Mouse (Mus musculus) c-Kit-positive CD71-negative TER-119-negative erythroid progenitor cells, embryonic 14.5 days (primary cell): ENCODE measurements around the gene Arid2.
"Not testable (repeated sequence)": the region's sequence is repeated elsewhere in the genome, so short reads cannot be mapped to it uniquely, and the experiment has no call there.

ENCODE experiments used
- DNase-seq: peaks from one replicate; pipeline ENCODE4 v3.0.0-alpha.2; 2013; ENCODE audit warnings: low read depth

Gene Arid2

DNA sequence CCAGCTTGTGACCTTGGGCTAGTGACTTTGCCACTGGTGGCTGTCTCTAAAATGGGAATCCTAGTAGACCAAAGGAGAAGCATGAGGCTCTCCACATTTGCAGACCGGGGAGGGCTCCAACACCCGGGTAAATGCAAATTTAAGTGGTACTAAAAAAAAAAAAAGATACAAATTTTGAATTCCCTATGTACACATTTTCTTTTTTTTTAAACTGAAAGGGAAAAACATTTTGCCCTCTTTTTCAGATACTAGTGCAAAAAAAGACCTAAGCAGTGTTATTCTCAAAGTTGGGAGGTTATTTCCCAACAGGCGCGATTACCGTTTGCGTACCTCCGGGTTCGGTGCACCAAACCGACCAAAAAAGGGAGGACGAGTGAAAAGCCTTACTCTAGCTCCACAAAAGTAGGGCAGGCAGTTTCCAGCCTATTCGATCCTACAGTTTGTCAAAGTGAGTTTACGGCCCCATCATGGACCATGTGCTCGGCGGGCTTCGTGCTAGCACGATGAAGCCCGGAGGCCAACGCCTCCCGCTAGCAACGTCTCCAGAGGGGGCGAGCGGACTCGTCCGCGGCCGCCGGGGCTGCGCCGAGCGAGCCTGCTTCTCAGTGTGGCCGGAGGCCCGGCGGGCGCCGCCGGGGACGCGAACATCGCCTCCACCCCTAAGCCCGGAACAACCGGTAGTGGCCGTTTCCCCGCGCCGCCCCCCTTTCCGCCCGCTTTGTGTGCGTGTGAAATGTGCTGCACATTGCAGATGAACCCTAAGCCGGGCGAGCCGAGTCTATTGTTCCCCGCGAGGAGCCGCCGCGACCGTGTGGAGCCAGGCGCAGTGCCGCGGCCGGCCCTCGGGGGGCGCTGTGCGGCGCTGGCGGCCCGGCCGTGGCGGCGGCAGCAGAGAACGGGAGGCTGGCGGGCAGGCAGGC, 1.0 kb upstream of the Arid2 start:
- peak; percentile 72 for DNase-seq

GRCm38 (mm10) chr15:96286935-96287292, 404 bp upstream of the Arid2 start:
- DNase-seq: no peak

DNA sequence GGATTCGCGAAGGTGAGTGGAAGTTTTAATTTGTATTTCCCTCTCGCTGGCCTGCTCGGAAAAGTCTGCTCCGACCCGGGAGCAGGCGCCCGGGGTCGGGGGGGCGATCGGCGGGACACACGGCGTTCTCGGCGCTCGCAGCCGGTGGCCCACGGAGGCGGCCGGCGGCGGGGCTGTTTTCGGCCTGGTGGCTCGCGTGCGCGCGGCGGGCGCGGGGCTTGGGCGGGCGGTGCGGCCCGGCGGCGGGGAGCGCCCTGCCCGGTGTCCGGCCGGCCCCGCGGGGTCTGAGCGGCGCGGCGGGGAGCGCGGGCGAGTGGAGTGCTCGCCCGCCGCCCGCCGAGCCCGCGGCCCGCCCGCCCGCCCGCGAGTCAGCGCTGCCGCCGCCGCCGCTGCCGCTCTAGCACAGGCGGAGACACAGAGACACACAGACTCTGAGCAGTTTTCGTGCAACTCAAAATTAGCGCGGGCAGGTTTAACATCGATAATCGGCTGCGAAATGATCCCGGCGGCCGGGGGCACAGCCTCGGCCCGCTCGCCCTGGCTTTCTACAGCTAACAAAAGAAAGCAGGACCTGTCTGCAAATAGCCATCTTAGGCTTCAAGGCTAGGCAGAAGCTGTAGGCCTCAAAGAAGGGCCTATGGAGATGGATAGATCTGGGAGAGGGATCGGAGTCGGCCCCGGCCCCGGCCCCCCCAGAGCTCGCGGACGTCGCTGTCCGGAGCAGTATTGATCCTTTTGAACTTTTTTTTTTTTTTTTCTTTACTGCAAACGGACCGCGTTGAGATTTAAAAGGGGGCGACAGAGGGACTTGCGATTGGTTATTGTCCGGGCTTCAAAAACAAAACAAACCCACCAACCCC, 888 bp downstream of the Arid2 start:
- peak; percentile 30 for DNase-seq

- no peak for DNase-seq
Observed at GRCm38 (mm10) chr15:96288836-96289390, 1.6 kb downstream of the Arid2 start.

- DNase-seq: no peak
Observed at GRCm38 (mm10) chr15:96290001-96290400, 2.7 kb downstream of the Arid2 start.

DNA sequence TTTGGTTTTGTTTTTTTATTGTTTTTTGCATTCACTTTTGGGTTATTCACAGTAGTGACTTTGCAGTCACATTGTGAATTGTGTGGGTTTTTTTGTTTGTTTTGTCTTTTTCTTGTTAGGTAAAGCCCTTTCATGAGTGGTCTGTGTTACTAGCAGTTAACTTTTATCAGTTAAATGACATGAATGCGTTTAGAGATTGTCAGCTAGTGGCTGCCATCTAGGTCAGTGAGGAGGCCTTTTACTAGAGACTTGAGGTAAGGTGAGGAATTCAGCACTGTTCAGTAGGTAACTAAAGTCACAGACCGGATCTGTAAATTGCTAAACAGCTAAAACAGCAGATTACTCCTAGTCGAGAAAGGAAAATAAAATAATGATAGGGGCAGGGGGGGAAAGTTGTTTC, 6.1 kb downstream of the Arid2 start:
- DNase-seq: no peak

- DNase-seq: no peak
Observed at GRCm38 (mm10) chr15:96297078-96297590, 9.8 kb downstream of the Arid2 start.

DNA sequence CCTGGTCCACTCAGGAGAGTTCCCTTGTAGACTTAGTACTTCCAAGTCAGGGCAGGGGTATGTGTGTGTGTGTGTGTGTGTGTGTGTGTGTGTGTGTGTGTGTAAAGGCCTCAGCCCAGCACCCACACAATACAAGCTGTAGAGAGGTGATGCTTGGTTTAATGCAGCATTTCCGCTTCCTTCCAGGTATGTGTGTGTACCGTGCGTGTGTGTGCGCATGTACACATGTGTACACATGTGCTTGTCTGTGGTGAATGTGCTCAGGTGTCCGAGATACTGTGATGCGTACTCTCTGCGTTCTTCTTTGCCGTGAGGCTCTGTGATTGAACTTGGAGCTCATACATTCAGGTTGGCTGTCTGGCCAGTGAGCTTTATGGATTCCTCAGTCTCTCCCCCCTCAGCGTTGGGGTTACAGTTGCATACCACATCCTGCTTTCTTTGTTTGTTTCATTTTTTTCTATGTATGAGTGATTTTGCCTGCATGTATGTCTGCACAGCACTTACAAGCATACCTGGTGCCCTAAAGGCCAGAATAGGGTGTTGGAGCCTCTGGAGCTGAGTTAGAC, 10.4 kb downstream of the Arid2 start:
- DNase-seq: no peak

DNA sequence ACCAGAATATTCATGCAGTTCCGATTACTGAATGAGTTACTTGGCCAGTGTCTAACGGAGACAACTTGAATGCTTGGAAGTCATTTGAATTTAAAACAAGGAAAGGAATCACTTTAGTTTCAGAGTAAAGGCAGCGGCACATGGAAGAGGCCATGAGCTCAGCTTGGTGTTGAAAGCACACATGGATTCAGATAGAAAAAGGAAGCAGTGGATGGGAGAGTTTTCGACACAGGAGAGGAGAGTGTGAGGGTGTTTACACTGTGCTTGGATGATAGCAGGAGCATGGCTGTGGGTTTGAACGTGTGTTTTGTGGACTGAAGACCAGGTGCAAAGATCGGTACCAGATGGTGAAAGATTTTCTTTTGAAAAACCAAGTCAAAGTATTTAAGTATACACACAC, 22.0 kb downstream of the Arid2 start:
- DNase-seq: no peak

DNA sequence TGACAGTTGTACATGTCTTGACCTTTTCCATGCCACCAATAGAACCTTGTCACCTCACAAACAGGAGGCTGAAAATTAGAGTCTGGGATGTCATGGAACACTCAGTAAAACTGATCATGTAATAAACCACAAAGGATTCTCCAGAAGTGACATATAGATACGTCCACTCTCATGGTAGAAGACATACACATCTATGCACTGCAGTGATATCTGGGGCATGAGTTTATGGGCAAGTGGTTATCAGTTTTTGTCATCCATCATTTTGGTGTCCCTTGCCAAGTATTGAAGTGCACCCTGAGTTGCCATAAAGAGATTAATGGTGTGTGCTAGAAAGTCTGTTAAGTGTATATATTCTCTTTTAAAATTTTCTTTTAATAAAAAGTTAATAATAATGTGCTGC, 25.6 kb downstream of the Arid2 start:
- DNase-seq: no peak

DNA sequence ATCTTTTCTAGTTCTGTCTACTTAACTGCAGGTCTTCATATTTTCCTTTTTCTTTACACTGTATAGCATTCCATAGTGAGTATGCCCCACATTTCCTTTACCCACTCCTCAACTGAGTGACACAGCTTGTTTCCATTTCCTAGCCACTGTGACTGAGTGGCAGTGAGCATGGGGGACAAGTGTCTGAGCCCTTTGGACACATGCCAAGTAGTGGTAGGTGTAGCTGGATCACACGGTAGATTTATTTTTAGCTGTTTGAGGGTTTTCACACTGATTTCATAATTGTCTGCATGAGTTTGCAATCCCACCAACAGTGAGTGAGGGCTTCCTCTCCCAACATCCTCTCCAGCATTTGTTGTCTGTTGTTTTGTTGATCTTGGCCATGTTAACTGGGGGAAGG, 28.3 kb downstream of the Arid2 start:
- no peak for DNase-seq

GRCm38 (mm10) chr15:96319335-96319734, 32.0 kb downstream of the Arid2 start:
- DNase-seq: no peak

- DNase-seq: no peak
Observed at GRCm38 (mm10) chr15:96325726-96326328, 38.5 kb downstream of the Arid2 start.

GRCm38 (mm10) chr15:96328722-96329121, 41.4 kb downstream of the Arid2 start:
- not testable (repeated sequence) for DNase-seq

DNA sequence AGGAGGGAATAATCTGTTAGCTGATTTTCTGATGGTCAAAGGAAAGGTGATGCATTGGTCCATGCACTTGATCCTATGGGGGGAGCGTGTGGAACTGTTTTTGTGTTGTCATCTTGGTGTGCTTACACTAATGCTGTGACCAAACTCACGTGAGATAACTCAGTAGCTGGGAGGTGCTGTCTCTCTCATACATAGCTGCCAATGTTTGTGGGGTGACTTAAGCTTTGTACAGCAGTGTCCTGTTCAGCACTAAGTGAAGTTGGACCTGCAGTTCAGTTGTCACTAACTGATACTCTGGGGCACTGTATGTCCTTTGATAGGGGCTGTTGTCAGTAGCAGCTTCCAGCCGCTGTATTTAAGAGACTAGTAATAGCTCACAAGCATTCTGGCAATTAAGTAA, 43.2 kb downstream of the Arid2 start:
- no peak for DNase-seq

DNA sequence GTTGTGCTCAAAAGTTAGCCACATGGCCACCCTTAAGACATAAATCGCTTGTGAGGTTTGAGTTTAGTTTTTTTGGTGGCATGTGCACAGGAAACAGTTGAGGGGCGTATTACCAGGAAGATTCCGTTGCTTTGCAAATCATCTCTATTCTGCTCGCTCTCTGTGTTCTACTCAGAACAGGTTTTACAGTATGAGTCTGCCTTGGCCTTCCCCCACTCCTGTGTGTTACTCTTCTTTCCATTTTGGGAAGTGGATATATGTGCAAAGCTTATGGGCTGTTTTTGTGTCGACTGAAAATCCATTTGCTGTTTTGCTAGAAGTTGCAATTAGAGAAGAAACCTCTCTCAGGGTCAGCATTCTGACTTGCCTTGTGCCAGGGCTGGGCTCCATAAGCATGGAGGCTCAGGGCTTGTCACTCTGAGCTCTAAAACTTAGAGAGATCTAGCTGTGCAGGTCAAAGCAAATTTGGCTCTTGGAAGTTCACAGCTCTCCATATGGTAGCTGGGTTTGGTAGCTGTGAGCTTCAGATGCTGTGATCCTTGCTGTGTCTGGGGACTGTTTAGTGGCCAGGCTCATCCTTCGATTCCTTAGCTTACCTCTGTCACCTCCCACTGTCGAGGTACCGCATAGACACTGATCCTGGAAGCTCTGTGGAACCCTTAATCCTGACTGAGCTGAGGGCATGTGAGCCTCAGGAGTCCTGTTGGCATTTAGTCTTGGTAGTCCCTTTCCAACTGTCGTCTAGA, 45.3 kb downstream of the Arid2 start:
- DNase-seq: no peak

DNA sequence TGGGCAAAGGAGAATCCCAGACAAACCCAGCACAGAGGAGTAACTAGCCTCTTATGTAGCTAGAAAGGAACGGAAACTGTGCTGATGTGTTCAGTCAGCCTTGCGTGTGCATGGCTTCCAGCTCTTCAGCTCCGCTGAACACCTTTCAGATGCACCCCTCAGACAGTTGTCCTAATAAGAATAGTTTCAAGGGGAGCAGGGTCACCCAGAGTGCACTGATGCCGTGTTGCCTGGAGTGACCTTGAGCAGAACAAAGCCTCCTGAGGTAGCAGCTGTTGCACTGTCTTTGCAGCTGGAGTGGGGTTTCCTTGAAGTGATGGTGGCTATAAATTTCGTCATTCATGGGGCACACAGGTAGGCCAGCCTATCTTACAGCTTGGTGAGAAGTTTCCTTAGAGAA, 46.0 kb downstream of the Arid2 start:
- DNase-seq: no peak

DNA sequence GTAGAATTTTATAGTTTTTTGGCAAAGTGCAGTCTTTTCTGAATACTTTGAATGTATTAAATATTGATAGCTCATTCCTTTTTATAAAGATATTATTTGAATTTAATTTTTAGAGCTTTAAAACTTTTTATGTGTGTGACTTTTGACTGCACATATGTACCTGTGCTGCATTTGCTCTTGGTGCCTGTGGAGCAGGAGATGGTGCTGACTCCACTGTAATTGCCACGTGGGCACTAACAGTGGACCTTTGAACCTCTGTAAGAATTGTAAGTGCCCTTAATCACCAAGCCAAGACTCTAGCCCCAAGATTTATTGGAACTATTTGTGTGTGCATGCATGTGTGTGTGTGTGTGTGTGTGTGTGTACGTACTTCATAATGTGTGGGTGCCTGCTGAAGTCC, 53.6 kb downstream of the Arid2 start:
- DNase-seq: no peak

- no peak for DNase-seq
Observed at GRCm38 (mm10) chr15:96342097-96342496, 54.8 kb downstream of the Arid2 start.

DNA sequence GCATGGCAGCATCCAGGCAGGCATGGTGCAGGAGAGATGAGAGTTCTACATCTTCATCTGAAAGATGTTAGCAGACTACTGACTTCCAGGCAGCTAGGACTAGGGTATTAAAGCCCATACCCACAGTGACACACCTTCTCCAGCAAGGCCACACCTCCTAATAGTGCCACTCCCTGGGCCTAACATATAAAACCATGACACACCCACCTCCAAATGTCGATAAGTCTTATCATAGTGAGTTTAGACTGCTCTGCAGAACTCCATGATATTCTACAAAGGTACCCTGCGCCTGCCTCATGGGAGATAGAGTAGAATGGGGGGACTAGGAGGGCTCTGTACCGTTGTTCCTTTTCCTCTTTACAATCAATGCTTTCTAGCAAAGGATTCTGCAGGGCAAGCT, 55.6 kb downstream of the Arid2 start:
- DNase-seq: no peak
